Mouse (Mus musculus) liver, embryonic 14.5 days (tissue): ENCODE results near the gene Pik3c2g. TPM values are rescaled to one million over a fixed set of nuclear protein-coding genes. Genes with fewer than 3 reads are reported as not detected.

Experiments used
- ATAC-seq: fragments of 200-750 bp; cut with Nextera tagmentation; 2 replicates; pipeline ENCODE4 v1.8.0; 2017; ENCODE audit warnings: moderate number of reproducible peaks, mild to moderate bottlenecking, moderate library complexity; ENCODE audit not compliant: insufficient read depth
- DNase-seq, 3 experiments: peaks; one replicate each; pipeline ENCODE4 v3.0.0-alpha.2; 2012 to 2013; ENCODE audit warnings: low read depth in 3 of 3, low spot score in 3 of 3
- H3K27ac ChIP-seq: fragments of 300-500 bp; sonication (generic); 2 replicates; pipeline ENCODE4 v1.5.1; 2014; ENCODE audit warnings: moderate library complexity, mild to moderate bottlenecking, control low read depth, inconsistent platforms
- H3K27me3 ChIP-seq: fragments of 300-500 bp; sonication (generic); 2 replicates; pipeline ENCODE4 v1.6.1; 2014; ENCODE audit warnings: mild to moderate bottlenecking, low read length, moderate library complexity; ENCODE audit not compliant: control insufficient read depth, insufficient read depth
- H3K36me3 ChIP-seq: fragments of 300-500 bp; sonication (generic); replicated peaks from 2 replicates; pipeline ENCODE4 v1.6.1; 2014; ENCODE audit warnings: low read depth; ENCODE audit not compliant: control insufficient read depth, insufficient read depth
- H3K4me1 ChIP-seq, 2 experiments: fragments of 200-500 bp in 1 of 2; fragments of 300-500 bp in 1 of 2; sonication (generic) in 1 of 2; replicated peaks; 2 replicates each; pipeline ENCODE4 v1.6.1; 2012 to 2014; ENCODE audit warnings: antibody characterized with exemption in 1 of 2, inconsistent platforms in 1 of 2, low read length in 1 of 2; ENCODE audit not compliant: control insufficient read depth in 2 of 2, insufficient read depth in 2 of 2
- H3K4me2 ChIP-seq: fragments of 300-500 bp; sonication (generic); 2 replicates; pipeline ENCODE4 v1.6.1; 2014; ENCODE audit warnings: low read depth, mild to moderate bottlenecking, control low read depth, moderate library complexity
- H3K4me3 ChIP-seq, 2 experiments: fragments of 200-500 bp in 1 of 2; fragments of 300-500 bp in 1 of 2; sonication (generic) in 1 of 2; 2 replicates each; pipeline ENCODE4 v1.5.1; 2012 to 2014; ENCODE audit warnings: low read depth in 2 of 2, low read length in 2 of 2, mild to moderate bottlenecking in 2 of 2, control low read depth in 1 of 2, inconsistent platforms in 1 of 2, moderate library complexity in 1 of 2; ENCODE audit not compliant: insufficient read depth in 1 of 2
- H3K9ac ChIP-seq: fragments of 300-500 bp; sonication (generic); replicated peaks from 2 replicates; pipeline ENCODE4 v1.6.1; 2014; ENCODE audit warnings: mild to moderate bottlenecking, control low read depth, moderate library complexity
- H3K9me3 ChIP-seq: fragments of 300-500 bp; sonication (generic); 2 replicates; pipeline ENCODE4 v1.6.1; 2016; ENCODE audit warnings: low read length, mixed read lengths; ENCODE audit not compliant: control insufficient read depth
- CTCF ChIP-seq: IDR thresholded peaks from 2 replicates; pipeline ENCODE4 v1.5.1; 2016; ENCODE audit warnings: antibody characterized with exemption, low read depth, control low read depth
- EP300 ChIP-seq: IDR thresholded peaks from 2 replicates; pipeline ENCODE4 v1.6.1; 2016; ENCODE audit warnings: antibody characterized with exemption, low read depth
- WGBS: fragments of 180-500 bp; shearing (Covaris S2); extraction: QIAGEN DNeasy Blood & Tissue Kit; methylation state at CpG from one replicate; pipeline ENCODE4 v1.1.7; 2014; ENCODE audit not compliant: insufficient replicate concordance; 5-methylcytosine and 5-hydroxymethylcytosine counted together
- polyA plus RNA-seq, 2 experiments: library from polyadenylated mRNA; depleted of rRNA in 1 of 2; stranded (reverse) in 1 of 2; unstranded in 1 of 2; fragments of >200 nt; fragmentation: Nextera tagmentation in 1 of 2; extraction: Ambion mirVana in 1 of 2; gene quantifications; 2 replicates each; pipeline versions ENCODE4 v1.2.1 to v1.2.3; 2012 to 2014

Pik3c2g gene
- polyA plus RNA-seq, 2 experiments: 1.2 to 1.3 TPM

DNA sequence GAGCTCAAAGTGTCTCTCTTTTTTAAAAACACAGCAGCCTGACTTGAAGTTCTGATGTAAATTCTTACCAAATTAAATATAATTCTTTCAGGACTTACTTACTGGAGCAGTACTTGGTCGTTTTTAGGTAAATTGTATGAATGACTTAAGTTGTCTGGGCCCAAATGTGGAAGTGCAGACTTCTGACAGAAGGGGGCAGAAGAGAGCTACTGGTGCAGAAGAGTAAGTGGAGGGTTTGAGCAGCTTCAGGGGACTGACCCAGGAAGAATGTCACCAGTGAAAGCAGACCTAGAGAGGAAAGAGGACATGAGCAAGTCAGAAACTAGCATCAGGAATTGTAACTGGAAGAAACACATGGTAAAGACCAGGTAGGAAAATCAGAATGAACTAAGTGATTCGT lies 193.0 kb downstream of the Pik3c2g start:
- H3K4me2 ChIP-seq: no peak overlapping the region
- DNase-seq (no peak), ATAC-seq (no peak)
- H3K4me1 ChIP-seq: no peaks in the 10 kb centered on the region
- H3K27me3 ChIP-seq: no peaks in the 10 kb centered on the region
- H3K9ac ChIP-seq: no peak overlapping the region
- H3K9me3 ChIP-seq: no peaks in the 10 kb centered on the region
- WGBS: 64% methylated on average over 2 of the region's 2 CpGs
- no peaks in the 10 kb centered on the region for H3K36me3 ChIP-seq
- no peak overlapping the region for H3K27ac ChIP-seq
- TF ChIP-seq EP300: no peak
- TF ChIP-seq CTCF: no peak; the same call in 1 of the 2 replicates
- no peak overlapping the region for H3K4me3 ChIP-seq

DNA sequence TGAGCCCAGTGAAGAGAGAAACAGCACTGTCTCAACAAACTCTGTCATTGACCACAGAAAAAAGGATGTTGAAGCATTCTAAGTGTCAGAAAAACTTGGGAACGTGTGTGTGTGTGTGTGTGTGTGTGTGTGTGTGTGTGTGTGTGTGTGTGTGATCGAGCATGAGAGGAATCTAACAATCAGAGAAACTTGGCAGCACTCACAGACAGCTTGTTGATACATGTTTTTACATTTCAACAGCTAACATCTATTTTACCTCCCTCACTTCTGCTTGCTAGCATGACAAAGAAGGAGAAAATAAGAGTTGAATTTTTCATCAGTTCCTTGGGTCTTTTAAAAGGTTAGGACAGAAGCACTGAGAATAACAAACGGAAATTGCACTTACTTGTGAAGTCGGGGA lies 202.5 kb downstream of the Pik3c2g start:
- Histone ChIP-seq H3K9me3 (no peaks in the 10 kb centered on the region), H3K27me3 (no peaks in the 10 kb centered on the region), H3K27ac (no peak overlapping the region), H3K4me1 (no peaks in the 10 kb centered on the region), H3K9ac (no peak overlapping the region), H3K4me3 (no peak overlapping the region), H3K36me3 (no peaks in the 10 kb centered on the region), H3K4me2 (no peak overlapping the region)
- no peak for DNase-seq
- no peak for ATAC-seq
- TF ChIP-seq CTCF: no peak
- no peak for TF ChIP-seq EP300
- WGBS: 45% methylated on average over 4 of the region's 4 CpGs

DNA sequence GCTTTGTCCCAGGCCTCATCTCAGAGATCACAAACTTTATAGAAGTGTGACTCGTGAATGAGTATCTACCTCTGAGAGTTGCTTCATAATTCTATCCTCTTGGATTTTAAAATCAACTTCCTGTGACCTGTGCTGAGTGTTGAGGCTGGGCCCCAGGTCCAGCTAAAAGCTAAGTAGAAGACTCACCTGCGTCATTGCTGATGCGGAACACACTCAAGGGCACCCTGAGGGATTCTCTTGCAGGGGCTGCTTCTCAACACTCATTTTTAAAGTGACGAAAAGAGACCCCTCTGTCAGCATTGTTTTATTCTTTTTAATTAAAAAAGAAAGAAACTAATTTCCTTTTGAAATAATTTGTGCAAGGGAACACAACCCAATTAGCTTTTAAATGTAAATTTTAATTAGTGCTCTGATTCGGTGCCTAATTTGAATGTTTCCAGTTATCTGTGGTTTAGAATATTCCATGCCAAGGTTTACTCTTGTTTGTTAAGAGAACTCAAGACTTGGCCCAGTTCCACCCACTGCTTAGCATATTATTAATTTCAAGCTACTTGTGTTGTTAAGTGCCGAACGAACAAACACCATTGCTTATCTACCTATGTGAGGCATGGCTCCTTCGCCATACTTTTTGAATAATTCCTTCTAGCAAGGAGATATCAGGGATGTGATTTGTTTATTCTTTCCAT lies 212.7 kb downstream of the Pik3c2g start:
- no peaks in the 10 kb centered on the region for H3K36me3 ChIP-seq
- H3K27ac ChIP-seq: no peak overlapping the region
- no peak overlapping the region for H3K9ac ChIP-seq
- H3K9me3 ChIP-seq: no peaks in the 10 kb centered on the region
- DNase-seq (no peak), ATAC-seq (no peak)
- no peaks in the 10 kb centered on the region for H3K4me1 ChIP-seq
- no peaks in the 10 kb centered on the region for H3K27me3 ChIP-seq
- H3K4me2 ChIP-seq: no peak overlapping the region
- no peak overlapping the region for H3K4me3 ChIP-seq
- WGBS: 65% methylated on average over 8 of the region's 8 CpGs
- TF ChIP-seq EP300 (no peak), CTCF (no peak)

DNA sequence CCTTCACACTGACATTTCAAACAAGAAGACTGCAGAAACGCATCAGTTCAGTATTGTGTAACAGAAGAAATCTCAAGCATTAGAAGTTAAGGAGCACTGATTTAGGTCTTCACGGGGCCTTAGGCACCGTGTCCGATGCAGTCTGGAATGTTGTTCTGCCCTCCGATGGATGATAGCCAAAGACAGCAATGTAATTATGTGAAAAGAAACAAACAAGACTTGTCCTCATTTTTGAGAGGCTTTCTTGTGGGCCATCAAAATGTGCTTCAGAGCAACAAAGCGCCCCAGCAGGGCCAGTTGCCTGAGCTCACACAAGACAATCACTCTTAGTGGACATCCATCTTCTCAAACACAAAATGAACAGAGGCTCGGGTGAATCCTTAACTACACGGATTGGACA lies 234.9 kb downstream of the Pik3c2g start:
- no peak overlapping the region for H3K27ac ChIP-seq
- TF ChIP-seq CTCF (no peak), EP300 (no peak)
- no peaks in the 10 kb centered on the region for H3K36me3 ChIP-seq
- no peak overlapping the region for H3K9ac ChIP-seq
- no peak overlapping the region for H3K4me3 ChIP-seq
- no peak overlapping the region for H3K4me2 ChIP-seq
- H3K4me1 ChIP-seq: no peaks in the 10 kb centered on the region
- ATAC-seq (no peak), DNase-seq (no peak)
- no peaks in the 10 kb centered on the region for H3K9me3 ChIP-seq
- 70% methylated on average over 8 of the region's 8 CpGs for WGBS
- no peaks in the 10 kb centered on the region for H3K27me3 ChIP-seq

DNA sequence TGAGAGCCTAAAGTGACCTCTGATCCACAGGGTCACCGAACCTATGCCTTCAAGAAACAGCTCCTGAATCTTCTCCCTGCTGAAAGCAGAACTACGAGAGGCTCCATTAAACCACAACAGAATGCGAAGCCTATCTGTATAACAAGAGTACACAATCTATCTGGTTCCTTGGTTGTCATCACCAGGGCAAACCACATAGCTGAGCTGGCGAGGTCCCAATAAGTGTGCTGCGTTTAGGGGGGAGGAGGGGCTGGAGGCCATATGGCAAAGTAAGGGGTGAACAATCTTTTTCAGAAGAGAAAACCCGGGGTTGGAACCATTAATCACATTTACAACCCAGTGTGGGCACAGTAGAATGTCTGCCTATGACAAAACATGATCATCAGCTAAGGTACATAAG lies 251.2 kb downstream of the Pik3c2g start:
- ATAC-seq (no peak), DNase-seq (no peak)
- no peak overlapping the region for H3K4me2 ChIP-seq
- H3K9ac ChIP-seq: no peak overlapping the region
- H3K27me3 ChIP-seq: no peaks in the 10 kb centered on the region
- no peaks in the 10 kb centered on the region for H3K36me3 ChIP-seq
- WGBS: 57% methylated on average over 6 of the region's 6 CpGs
- no peaks in the 10 kb centered on the region for H3K9me3 ChIP-seq
- no peak overlapping the region for H3K4me3 ChIP-seq
- H3K4me1 ChIP-seq: no peaks in the 10 kb centered on the region
- TF ChIP-seq EP300 (no peak), CTCF (no peak)
- no peak overlapping the region for H3K27ac ChIP-seq
